Mouse (Mus musculus) midbrain, embryonic 16.5 days (tissue): Measurements from ENCODE around the gene Bag1. TPM values are rescaled to one million over a fixed set of nuclear protein-coding genes. Genes with fewer than 3 reads are reported as not detected.
A peak's percentile ranks its signal among the peaks of the same experiment; 100 is the strongest.

ENCODE experiments used
- ATAC-seq: fragments of 200-750 bp; cut with Nextera tagmentation; 2 replicates; pipeline ENCODE4 v1.8.0; 2017; ENCODE audit warnings: moderate TSS enrichment
- H3K27ac ChIP-seq: fragments of 300-500 bp; sonication (generic); 2 replicates; pipeline ENCODE4 v1.5.1; 2014; ENCODE audit warnings: mild to moderate bottlenecking, low read length, mixed read lengths
- H3K27me3 ChIP-seq: fragments of 300-500 bp; sonication (generic); 2 replicates; pipeline ENCODE4 v1.6.1; 2014; ENCODE audit warnings: low read depth, low read length, mixed read lengths; ENCODE audit not compliant: control insufficient read depth, insufficient read depth
- H3K36me3 ChIP-seq: fragments of 300-500 bp; sonication (generic); 2 replicates; pipeline ENCODE4 v1.6.1; 2014; ENCODE audit warnings: mild to moderate bottlenecking, low read length, moderate library complexity, mixed read lengths; ENCODE audit not compliant: control insufficient read depth, insufficient read depth
- H3K4me1 ChIP-seq: fragments of 300-500 bp; sonication (generic); 2 replicates; pipeline ENCODE4 v1.6.1; 2014; ENCODE audit warnings: mild to moderate bottlenecking, low read length, mixed read lengths; ENCODE audit not compliant: control insufficient read depth, insufficient read depth
- H3K4me2 ChIP-seq: fragments of 300-500 bp; sonication (generic); 2 replicates; pipeline ENCODE4 v1.6.1; 2014; ENCODE audit warnings: mild to moderate bottlenecking, low read length, mixed read lengths
- H3K4me3 ChIP-seq: fragments of 300-500 bp; sonication (generic); 2 replicates; pipeline ENCODE4 v1.5.1; 2014; ENCODE audit warnings: low read depth, mild to moderate bottlenecking, low read length, moderate library complexity, mixed read lengths
- H3K9ac ChIP-seq: fragments of 300-500 bp; sonication (generic); 2 replicates; pipeline ENCODE4 v1.6.1; 2014; ENCODE audit warnings: low read depth, low read length, mixed read lengths
- H3K9me3 ChIP-seq: fragments of 300-500 bp; sonication (generic); replicated peaks from 2 replicates; pipeline ENCODE4 v1.6.1; 2014; ENCODE audit warnings: mild to moderate bottlenecking, low read length, mixed read lengths; ENCODE audit not compliant: control insufficient read depth, poor library complexity, severe bottlenecking
- WGBS: fragments of 180-500 bp; shearing (Covaris S2); extraction: QIAGEN DNeasy Blood & Tissue Kit; methylation state at CpG from one replicate; pipeline ENCODE4 v1.1.7; 2014; 5-methylcytosine and 5-hydroxymethylcytosine counted together
- polyA plus RNA-seq: library from polyadenylated mRNA; unstranded; fragments of >200 nt; fragmentation: Nextera tagmentation; extraction: Ambion mirVana; gene quantifications from 2 replicates; pipeline ENCODE4 v1.2.1, GENCODE M21; 2015

The Bag1 gene
- 166 and 181 TPM in 2 replicates for polyA plus RNA-seq

DNA sequence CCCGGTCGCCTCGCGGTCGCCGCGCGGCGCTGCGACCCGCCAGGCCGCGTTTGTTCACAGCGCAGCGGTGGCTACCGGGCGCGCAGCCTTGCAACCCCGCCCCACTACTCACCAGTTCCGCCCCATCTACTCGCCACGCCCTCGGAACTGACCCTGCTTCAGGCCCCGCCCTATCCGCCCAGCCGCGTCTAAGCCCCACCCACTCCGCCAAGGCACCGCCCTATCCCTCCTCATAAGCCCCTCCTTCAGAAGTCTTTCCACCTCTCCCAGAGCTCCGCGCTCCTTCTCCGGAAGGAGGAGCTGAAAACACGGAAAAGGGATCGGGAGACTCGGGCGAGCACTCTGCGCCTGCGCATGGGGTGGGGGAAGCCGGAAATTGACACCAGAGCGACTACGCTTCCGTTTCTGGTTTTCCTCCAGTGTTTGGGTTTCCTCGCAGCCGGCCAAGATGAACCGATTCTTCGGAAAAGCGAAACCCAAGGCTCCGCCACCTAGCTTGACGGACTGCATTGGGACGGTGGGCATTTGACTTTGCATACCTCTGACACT, at the start of gene Bag1, which contains the start of gene Chmp5:
Gene Bag1, minus strand, starts transcription at position 135 of the 549 bp plus-strand sequence.
Gene Chmp5, plus strand, starts transcription at position 248 of the 549 bp plus-strand sequence.
- peak within 1 kb of the TSS; percentile 86 for H3K9ac ChIP-seq
- H3K9me3 ChIP-seq, result no peaks in the 10 kb centered on the region
- peak within 1 kb of the TSS; percentile 81 for H3K4me3 ChIP-seq
- peak within 1 kb of the TSS; percentile 77 for H3K27ac ChIP-seq
- peaks cover 26% of the 10 kb centered on the region for H3K4me1 ChIP-seq
- peak within 1 kb of the TSS; percentile 90 for H3K4me2 ChIP-seq
- H3K36me3 ChIP-seq, result peaks cover 13% of the 10 kb centered on the region
- H3K27me3 ChIP-seq, result no peaks in the 10 kb centered on the region
- WGBS, result under 1% methylated on average over 50 of the region's 50 CpGs
- ATAC-seq, result peak; percentile 96

DNA sequence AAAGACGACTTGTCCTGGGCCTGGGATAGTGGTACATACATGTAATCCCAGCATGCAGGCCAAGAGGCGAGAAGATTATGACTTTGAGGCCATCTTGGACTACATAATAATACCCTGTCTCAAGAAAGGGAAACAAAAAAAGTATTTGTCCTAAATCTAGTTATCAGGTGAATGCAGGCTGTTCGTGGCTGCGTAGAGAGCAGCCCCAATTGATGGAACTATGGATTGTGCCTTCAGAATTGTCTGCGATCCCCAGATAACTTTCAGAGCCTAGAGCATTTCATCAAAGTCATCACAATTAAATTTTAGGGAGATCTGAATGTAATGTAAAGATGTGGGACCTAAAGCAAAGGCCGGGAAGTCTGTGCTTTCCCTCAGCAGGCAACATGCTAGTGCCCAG, 48.2 kb upstream of the Bag1 start:
- H3K36me3 ChIP-seq, result peaks cover 62% of the 10 kb centered on the region
- H3K27ac ChIP-seq, result no peak overlapping the region
- no peaks in the 10 kb centered on the region for H3K4me1 ChIP-seq
- ATAC-seq, result no peak
- H3K9me3 ChIP-seq, result no peaks in the 10 kb centered on the region
- H3K27me3 ChIP-seq, result no peaks in the 10 kb centered on the region
- H3K4me3 ChIP-seq, result no peak overlapping the region
- H3K9ac ChIP-seq, result no peak overlapping the region
- no peak overlapping the region for H3K4me2 ChIP-seq
- WGBS, result 94% methylated on average over 6 of the region's 6 CpGs

DNA sequence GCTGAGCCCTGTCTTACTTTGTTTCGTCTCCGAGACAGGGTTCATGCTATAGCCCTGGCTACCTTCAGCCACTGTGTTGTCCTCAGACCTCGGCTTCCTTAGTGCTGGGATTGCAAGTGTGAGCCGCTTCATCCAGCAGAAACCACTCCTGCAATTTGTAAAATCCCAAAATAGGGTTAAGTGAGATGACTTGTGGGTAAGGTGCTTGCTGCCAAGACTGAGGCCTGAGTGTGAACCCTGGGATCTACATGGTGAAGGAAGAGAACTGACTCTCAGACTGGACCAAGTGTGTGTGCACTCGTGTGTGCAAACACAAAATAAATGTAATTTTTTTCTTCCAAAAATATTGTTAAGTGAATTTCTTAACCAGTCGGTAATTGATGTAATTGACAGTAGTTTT, 41.5 kb upstream of the Bag1 start:
- no peak for ATAC-seq
- Histone ChIP-seq H3K9ac (no peak overlapping the region), H3K36me3 (peaks cover 59% of the 10 kb centered on the region), H3K9me3 (no peaks in the 10 kb centered on the region), H3K4me2 (no peak overlapping the region), H3K27me3 (no peaks in the 10 kb centered on the region), H3K4me3 (no peak overlapping the region), H3K27ac (no peak overlapping the region), H3K4me1 (no peaks in the 10 kb centered on the region)
- 82% methylated on average over 6 of the region's 6 CpGs for WGBS

DNA sequence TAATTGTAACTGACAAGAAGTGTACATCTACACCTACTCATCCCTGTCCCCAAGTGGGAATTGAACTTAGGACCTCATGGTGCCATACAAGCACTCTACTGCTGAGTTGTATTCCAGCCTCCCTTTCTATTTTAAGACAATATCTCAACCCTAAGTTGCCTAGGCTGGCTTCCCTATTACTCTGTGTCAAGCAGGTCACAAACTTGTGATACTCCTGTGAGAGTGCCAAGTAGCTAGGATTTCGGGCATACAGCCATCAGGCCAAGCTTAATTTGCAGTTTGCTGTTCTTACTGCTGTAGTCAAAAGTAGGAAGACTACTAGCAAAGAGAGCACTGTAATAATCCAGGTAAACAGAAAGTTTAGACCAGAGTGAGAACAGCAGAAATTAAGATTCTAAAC, 35.6 kb upstream of the Bag1 start:
- no peak for ATAC-seq
- Histone ChIP-seq H3K9me3 (no peaks in the 10 kb centered on the region), H3K4me3 (no peak overlapping the region), H3K9ac (no peak overlapping the region), H3K4me1 (no peaks in the 10 kb centered on the region), H3K36me3 (peaks cover 30% of the 10 kb centered on the region), H3K27me3 (no peaks in the 10 kb centered on the region), H3K27ac (no peak overlapping the region), H3K4me2 (no peak overlapping the region)
- 91% methylated on average over 1 of the region's 1 CpGs for WGBS

DNA sequence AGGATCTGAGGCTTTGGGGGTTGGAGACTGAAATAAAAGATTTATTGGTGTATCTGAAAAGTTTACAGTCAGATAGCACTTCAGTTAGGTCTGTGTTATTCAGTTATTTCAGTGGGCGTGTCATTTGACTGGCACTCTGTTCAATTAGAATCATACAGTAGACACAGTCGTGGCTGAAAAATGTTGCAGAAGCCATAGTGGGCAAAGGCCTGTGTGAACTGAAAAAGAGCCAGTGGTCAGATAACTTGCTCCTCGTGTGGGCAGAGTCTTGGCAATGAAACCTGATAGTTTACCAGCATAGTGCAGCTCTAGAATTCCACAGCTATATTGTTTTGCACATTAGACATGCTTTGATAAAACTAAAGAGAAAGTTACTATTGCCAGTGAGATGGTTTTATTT, 34.4 kb upstream of the Bag1 start:
- peaks cover 22% of the 10 kb centered on the region for H3K36me3 ChIP-seq
- no peak overlapping the region for H3K9ac ChIP-seq
- 94% methylated on average over 3 of the region's 3 CpGs for WGBS
- ATAC-seq, result no peak
- no peak overlapping the region for H3K4me2 ChIP-seq
- no peak overlapping the region for H3K27ac ChIP-seq
- no peaks in the 10 kb centered on the region for H3K9me3 ChIP-seq
- no peak overlapping the region for H3K4me3 ChIP-seq
- H3K4me1 ChIP-seq, result no peaks in the 10 kb centered on the region
- H3K27me3 ChIP-seq, result no peaks in the 10 kb centered on the region

DNA sequence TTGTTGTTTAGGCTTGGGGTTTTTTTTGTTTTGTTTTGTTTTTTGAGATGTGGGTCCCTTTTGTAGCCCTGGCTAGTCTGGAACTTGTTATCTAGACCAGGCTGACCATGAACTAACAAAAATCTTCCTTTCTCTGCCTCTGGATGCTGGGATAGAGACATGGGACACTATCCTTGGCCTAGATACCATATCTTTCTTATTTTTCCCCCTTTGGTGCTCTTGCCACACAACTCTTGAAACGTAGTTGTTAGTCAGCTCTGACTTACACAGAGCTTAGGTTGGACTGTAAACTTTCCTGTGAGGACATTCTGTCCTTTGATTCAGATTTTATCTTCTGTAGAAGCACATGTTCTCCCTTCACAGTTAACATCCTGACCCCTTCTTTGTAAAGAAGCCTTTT, 31.3 kb upstream of the Bag1 start:
- no peak for ATAC-seq
- Histone ChIP-seq H3K27ac (no peak overlapping the region), H3K27me3 (no peaks in the 10 kb centered on the region), H3K4me1 (no peaks in the 10 kb centered on the region), H3K4me2 (no peak overlapping the region), H3K9me3 (no peaks in the 10 kb centered on the region), H3K4me3 (no peak overlapping the region), H3K36me3 (peaks cover 7% of the 10 kb centered on the region), H3K9ac (no peak overlapping the region)
- 95% methylated on average over 1 of the region's 1 CpGs for WGBS

DNA sequence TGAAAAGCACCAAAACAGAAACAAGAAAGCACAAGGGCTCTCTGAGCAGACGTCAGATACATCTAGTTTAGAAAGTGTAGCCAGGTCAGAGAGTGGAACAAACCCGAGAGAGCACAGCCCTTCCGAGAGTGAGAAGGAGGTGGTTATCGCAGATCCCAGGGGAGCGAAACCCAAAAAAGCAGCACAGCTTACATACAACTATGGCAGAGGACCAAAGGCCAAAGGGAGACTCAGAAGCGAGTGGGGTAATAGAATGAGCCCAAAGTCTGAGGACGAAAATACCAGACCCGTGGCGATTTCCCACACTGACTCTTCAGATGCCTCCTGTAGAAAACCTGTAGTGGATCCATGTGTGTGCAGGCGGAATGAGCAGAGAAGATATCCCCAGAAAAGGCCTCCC, 28.6 kb upstream of the Bag1 start:
- H3K36me3 ChIP-seq, result peaks cover 6% of the 10 kb centered on the region
- H3K4me3 ChIP-seq, result no peak overlapping the region
- ATAC-seq, result no peak
- H3K27me3 ChIP-seq, result no peaks in the 10 kb centered on the region
- no peak overlapping the region for H3K4me2 ChIP-seq
- no peaks in the 10 kb centered on the region for H3K9me3 ChIP-seq
- 90% methylated on average over 10 of the region's 10 CpGs for WGBS
- H3K9ac ChIP-seq, result no peak overlapping the region
- no peak overlapping the region for H3K27ac ChIP-seq
- H3K4me1 ChIP-seq, result peaks cover 12% of the 10 kb centered on the region

DNA sequence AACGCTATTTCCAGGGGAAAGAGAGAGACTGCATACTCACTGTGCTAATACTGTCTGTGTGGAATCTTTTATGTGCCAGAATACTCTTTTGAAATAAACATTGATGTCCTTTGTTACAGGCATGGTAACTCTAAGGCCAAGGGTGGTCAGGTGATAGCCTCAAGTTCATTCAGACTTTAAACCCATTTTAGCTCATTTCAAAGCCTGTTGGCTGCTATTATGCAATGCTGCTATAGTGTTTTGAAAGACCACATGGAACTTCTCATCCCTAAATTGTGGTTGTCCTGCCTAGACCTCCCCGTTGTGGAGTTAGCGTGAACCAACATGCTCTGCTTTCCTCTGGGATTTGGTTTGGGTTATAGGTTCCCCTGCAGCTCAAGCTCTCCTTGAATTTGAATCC, 27.6 kb upstream of the Bag1 start:
- Histone ChIP-seq H3K4me2 (no peak overlapping the region), H3K9me3 (no peaks in the 10 kb centered on the region), H3K36me3 (peaks cover 4% of the 10 kb centered on the region), H3K9ac (no peak overlapping the region), H3K4me1 (peaks cover 12% of the 10 kb centered on the region), H3K27ac (no peak overlapping the region), H3K4me3 (no peak overlapping the region), H3K27me3 (no peaks in the 10 kb centered on the region)
- ATAC-seq, result no peak
- WGBS, result 92% methylated on average over 3 of the region's 3 CpGs

DNA sequence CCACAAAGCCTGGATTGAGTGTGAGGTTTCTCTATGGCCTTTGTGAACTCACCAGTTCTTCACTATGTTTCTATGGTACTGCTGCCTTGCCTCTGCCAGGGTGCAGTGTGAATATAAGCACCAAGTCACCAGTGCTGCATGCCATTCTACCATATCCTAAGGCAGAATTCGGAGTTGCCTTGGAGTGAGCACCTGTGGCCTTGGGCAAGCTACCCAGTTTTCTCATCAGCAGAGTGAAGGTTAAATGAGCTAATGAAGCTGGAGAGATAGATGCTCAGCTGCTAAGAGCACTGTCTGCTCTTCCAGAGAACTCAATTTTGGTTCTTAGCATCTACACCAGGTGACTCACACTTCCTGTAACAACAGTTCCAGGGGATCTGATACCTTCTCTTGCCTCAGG, 25.9 kb upstream of the Bag1 start:
- Histone ChIP-seq H3K4me2 (no peak overlapping the region), H3K4me3 (no peak overlapping the region), H3K9me3 (no peaks in the 10 kb centered on the region), H3K36me3 (peaks cover 4% of the 10 kb centered on the region), H3K9ac (no peak overlapping the region), H3K27me3 (no peaks in the 10 kb centered on the region), H3K27ac (no peak overlapping the region), H3K4me1 (peaks cover 18% of the 10 kb centered on the region)
- ATAC-seq, result no peak
- 100% methylated on average over 1 of the region's 1 CpGs for WGBS
